Mouse (Mus musculus) A20 (cell line): ENCODE results near the gene Slx1b.
A peak's percentile ranks its signal among the peaks of the same experiment; 100 is the strongest.

Source experiments
- DNase-seq: peaks from one replicate; pipeline ENCODE4 v3.0.0-alpha.2; 2011; ENCODE audit warnings: low read depth, low spot score

The Slx1b gene

GRCm38 (mm10) chr7:126676631-126677220 is 18.9 kb downstream of the Slx1b start:
- no peak for DNase-seq

GRCm38 (mm10) chr7:126676207-126676606 is 19.4 kb downstream of the Slx1b start, which contains the start of gene Sult1a1:
Sult1a1 (minus strand) TSS chr7:126676432.
- no peak for DNase-seq

GRCm38 (mm10) chr7:126675104-126675503 is 20.5 kb downstream of the Slx1b start:
- no peak for DNase-seq

DNA sequence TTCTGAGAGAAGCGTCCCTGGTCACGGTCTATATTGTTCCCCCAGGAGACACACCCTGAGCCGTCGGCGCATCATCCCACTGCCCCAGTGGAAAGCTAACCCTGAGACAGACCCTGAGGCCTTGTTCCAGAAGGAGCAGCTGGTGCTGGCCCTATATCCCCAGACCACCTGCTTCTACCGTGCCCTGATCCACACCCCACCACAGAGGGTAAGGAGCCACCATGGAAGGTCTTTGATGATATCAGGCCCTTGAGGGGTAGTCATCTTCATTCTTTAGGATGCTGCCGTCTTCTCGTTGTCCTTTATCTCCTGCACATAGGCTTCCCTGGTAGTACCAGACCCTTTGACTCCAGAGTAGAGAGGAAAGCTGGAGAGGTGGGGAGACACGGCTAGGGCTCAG is 23.5 kb downstream of the Slx1b start:
- no peak for DNase-seq

DNA sequence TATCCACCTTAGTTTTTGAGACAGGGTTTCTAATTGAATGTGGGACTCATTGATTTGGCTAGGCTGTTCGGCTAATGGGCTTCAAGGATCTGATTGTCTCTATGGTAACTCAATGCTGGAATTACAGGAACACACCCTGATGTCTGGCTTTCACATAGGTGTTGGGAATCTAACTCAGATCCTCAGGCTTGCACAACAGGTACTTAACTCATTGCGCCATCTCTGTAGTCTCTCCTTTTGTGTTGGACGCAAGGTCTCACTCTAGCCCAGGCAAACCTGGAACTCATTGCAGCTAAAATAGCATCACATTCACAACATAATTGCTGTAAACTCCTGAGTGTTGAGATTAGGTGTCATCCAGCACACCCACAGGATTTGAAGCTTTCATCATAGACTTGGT is 25.4 kb downstream of the Slx1b start:
- no peak for DNase-seq

DNA sequence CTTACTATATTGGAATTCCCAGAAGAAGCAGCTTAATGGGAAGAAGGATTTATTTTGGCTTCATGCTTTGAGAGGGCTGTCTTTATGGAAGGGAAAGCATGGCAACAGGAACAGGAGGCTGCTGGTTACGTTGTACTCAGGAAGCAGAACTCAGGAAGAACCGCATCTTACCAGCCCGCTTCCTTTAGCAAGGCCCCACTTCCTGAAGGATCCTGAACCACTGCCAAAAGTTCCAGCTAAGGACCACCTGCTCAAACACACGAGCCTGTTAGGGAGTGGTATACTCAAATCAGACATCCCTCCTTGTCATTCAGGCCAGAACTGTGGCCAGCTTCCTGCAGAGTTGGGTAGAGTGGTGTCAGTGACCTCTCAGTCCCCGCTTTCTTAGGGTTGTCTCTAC is 27.1 kb downstream of the Slx1b start:
- DNase-seq: no peak

GRCm38 (mm10) chr7:126667495-126668090 is 28.0 kb downstream of the Slx1b start:
- DNase-seq: peak; percentile 29

- no peak for DNase-seq
These were observed 30.3 kb downstream of the Slx1b start for GRCm38 (mm10) chr7:126665269-126665668.

- no peak for DNase-seq
These were observed 31.9 kb downstream of the Slx1b start for GRCm38 (mm10) chr7:126663646-126664045.

DNA sequence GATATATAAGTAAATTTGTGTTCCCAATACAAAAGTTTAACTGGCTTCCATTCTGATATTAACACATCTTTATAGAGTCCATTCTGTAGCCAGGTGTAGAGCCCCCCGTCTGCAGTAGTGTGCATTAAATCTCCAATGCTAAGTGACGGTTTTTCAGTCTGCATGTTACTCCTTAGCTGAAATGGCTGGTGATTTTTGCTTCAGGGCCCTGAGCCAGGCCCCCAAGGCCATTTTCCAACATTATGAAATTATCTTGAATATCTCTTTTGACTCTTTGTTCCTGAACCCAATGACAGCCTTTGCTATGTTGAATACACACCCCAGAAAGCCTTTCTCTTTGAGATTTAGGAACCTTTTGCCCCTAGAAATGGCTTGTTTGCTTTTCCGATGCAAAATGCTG is 35.8 kb downstream of the Slx1b start:
- no peak for DNase-seq

- DNase-seq: no peak
These were observed 38.1 kb downstream of the Slx1b start for GRCm38 (mm10) chr7:126657522-126657921.

GRCm38 (mm10) chr7:126655695-126656094 is 39.9 kb downstream of the Slx1b start:
- DNase-seq: peak; percentile 21

- no peak for DNase-seq
These were observed 41.6 kb downstream of the Slx1b start for GRCm38 (mm10) chr7:126653991-126654390.

GRCm38 (mm10) chr7:126650852-126651251 is 44.7 kb downstream of the Slx1b start:
- DNase-seq: no peak

- DNase-seq: peak; percentile 97
These were observed 46.1 kb downstream of the Slx1b start, which contains the start of gene Sgf29 for GRCm38 (mm10) chr7:126649231-126650051. Sgf29 (plus strand) TSS chr7:126649309.

- peak; percentile 75 for DNase-seq
These were observed 47.1 kb downstream of the Slx1b start for GRCm38 (mm10) chr7:126648486-126648885.

DNA sequence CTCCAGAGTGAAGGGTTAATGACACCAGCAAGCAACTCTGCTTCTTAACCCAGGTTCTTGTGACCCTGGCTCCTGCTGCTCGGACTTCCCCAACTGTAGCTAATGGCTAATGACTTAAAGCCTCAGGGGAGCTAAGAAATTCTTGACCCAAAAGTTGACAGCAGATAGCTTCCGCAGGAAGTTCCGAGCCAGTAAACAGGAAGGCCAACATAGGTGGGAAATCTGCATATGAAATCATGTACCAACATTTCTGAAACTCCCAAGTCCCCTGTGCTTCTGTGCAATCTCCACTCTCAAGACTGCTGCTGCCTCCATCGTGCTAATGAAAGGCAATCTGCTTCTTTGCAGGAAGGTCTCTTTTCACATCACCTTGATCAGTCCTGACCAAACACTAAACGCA is 49.9 kb downstream of the Slx1b start:
- no peak for DNase-seq

GRCm38 (mm10) chr7:126644914-126645313 is 50.7 kb downstream of the Slx1b start:
- DNase-seq: no peak

DNA sequence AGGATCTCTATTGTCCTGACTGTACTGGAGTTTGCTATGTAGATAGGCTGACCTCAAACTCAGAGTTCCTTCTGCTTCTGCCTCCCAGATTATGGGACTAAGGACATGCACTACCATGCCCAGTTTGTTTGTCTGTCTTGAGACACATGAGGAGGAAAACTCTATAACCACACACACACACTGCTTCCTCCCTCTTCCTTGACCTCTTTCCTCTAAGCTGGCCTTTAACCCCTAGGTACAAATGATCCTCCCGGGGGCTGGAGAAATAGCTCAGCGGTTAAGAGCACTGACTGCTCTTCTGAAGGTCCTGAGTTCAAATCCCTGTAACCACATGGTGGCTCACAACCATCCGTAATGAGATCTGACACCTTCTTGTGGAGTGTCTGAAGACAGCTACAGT is 51.2 kb downstream of the Slx1b start:
- DNase-seq: no peak

GRCm38 (mm10) chr7:126643244-126643617 is 52.4 kb downstream of the Slx1b start:
- DNase-seq: peak; percentile 71

GRCm38 (mm10) chr7:126642545-126643243 is 52.9 kb downstream of the Slx1b start:
- DNase-seq: peak; percentile 37
